Mouse (Mus musculus): Measurements from ENCODE around the gene Plin4. TPM values are rescaled to one million over a fixed set of nuclear protein-coding genes. Genes with fewer than 3 reads are reported as not detected.
"Not testable (repeated sequence)": the region's sequence is repeated elsewhere in the genome, so short reads cannot be mapped to it uniquely, and the experiment has no call there.

Plin4 gene
- polyA plus RNA-seq, 1 experiment from 2014 or later = 0.09 TPM

- Histone ChIP-seq H3K27me3 (no peaks in the 10 kb centered on the region), H3K9ac (replicated peaks) (no peak overlapping the region), H3K27ac (replicated peaks) (no peak overlapping the region), H3K36me3 (peaks cover 85% of the 10 kb centered on the region), H3K9me3 (no peaks in the 10 kb centered on the region), H3K4me1 (peaks cover 5% of the 10 kb centered on the region; the same call in 1 of the 2 replicates), H3K4me3 (no peak overlapping the region), H3K4me2 (replicated peaks) (no peak overlapping the region)
- no peak for ATAC-seq (ENCODE audit: low FRiP score, low read depth)
- WGBS = 97% methylated on average over 14 of the region's 14 CpGs
Measured at GRCm38 (mm10) chr17:56069066-56069465, 40.5 kb downstream of the Plin4 start.

GRCm38 (mm10) chr17:56066451-56066850 lies 43.2 kb downstream of the Plin4 start:
- no peaks in the 10 kb centered on the region for H3K4me1 ChIP-seq
- no peak overlapping the region for H3K27ac ChIP-seq (replicated peaks)
- no peak overlapping the region for H3K4me2 ChIP-seq (replicated peaks)
- no peak overlapping the region for H3K9ac ChIP-seq (replicated peaks)
- no peaks in the 10 kb centered on the region for H3K27me3 ChIP-seq
- no peak overlapping the region for H3K4me3 ChIP-seq
- peaks cover 99% of the 10 kb centered on the region for H3K36me3 ChIP-seq
- ATAC-seq (ENCODE audit: low FRiP score, low read depth) = no peak
- no peaks in the 10 kb centered on the region for H3K9me3 ChIP-seq

DNA sequence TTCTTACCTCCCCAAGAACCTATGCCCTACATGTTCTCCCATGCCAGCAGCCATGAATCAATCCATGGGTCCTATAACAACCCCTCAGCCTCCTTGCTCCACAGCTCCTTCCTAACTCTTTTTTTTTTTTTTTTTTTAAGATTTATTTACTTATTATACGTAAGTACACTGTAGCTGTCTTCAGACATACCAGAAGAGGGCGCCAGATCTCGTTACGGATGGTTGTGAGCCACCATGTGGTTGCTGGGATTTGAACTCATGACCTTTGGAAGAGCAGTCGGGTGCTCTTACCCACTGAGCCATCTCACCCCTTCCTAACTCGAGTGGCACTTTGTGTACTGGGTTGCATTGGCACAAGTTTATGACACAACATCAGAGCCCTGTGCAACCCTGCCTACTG lies 43.9 kb downstream of the Plin4 start:
- not testable (repeated sequence) for H3K27me3 ChIP-seq; H3K4me2 ChIP-seq (replicated peaks); H3K4me1 ChIP-seq; H3K4me3 ChIP-seq; H3K9ac ChIP-seq (replicated peaks); H3K27ac ChIP-seq (replicated peaks); H3K9me3 ChIP-seq; ATAC-seq (ENCODE audit: low FRiP score, low read depth)
- H3K36me3 ChIP-seq = peaks cover 98% of the 10 kb centered on the region
- 86% methylated on average over 6 of the region's 6 CpGs for WGBS

- H3K9me3 ChIP-seq = no peaks in the 10 kb centered on the region
- no peak for ATAC-seq (ENCODE audit: low FRiP score, low read depth)
- no peak overlapping the region for H3K4me3 ChIP-seq
- no peaks in the 10 kb centered on the region for H3K27me3 ChIP-seq
- H3K4me2 ChIP-seq (replicated peaks) = no peak overlapping the region
- no peak overlapping the region for H3K27ac ChIP-seq (replicated peaks)
- no peak overlapping the region for H3K9ac ChIP-seq (replicated peaks)
- H3K4me1 ChIP-seq = no peaks in the 10 kb centered on the region
- 97% methylated on average over 7 of the region's 7 CpGs for WGBS
- H3K36me3 ChIP-seq = peaks cover 97% of the 10 kb centered on the region
Measured at GRCm38 (mm10) chr17:56062081-56062480, 47.5 kb downstream of the Plin4 start.

GRCm38 (mm10) chr17:56057381-56058120 lies 52.1 kb downstream of the Plin4 start:
- Histone ChIP-seq H3K4me2 (replicated peaks) (no peak overlapping the region), H3K9me3 (no peaks in the 10 kb centered on the region), H3K27me3 (no peaks in the 10 kb centered on the region), H3K36me3 (peaks cover 63% of the 10 kb centered on the region), H3K4me1 (no peaks in the 10 kb centered on the region), H3K4me3 (no peak overlapping the region), H3K27ac (replicated peaks) (no peak overlapping the region), H3K9ac (replicated peaks) (no peak overlapping the region)
- ATAC-seq (ENCODE audit: low FRiP score, low read depth) = no peak
- 77% methylated on average over 11 of the region's 11 CpGs for WGBS

DNA sequence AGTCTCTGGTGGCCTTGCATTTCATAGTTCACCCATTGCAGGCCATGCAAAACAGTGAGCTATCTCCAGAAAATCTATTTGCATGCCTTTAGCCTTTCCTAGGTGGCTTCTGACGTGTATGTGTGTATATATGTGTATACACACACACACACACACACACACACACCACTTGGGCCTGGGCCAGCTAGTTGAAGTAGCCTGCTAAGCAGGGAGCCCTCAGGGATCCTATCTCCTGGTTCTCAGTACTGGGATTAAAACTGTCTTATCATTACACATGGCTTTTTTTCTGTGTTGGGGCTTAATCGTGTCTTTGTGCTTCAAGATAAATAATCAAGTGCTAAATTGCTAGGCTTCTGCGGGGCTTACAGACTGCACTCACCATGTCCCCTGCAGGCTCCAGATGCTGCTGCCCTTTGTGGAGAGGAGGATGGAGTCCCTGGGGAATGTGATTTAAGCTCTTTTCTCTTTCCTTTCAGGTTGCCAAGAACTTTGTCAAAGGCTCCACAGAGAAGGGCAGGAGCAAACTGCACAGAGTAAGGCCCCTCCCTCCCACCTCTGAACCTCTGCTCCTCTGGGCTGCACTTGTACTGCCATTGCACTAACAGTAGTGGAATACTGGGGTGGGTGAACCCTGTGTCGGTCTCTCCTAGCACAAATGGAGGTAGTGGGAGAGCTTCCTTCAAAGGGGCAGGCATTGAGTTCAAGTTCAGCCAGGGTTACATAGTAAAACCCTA lies 53.5 kb downstream of the Plin4 start:
- Histone ChIP-seq H3K36me3 (peaks cover 62% of the 10 kb centered on the region), H3K27me3 (no peaks in the 10 kb centered on the region), H3K4me2 (replicated peaks) (no peak overlapping the region), H3K27ac (replicated peaks) (no peak overlapping the region; the same call in 1 of the 2 replicates), H3K9me3 (no peaks in the 10 kb centered on the region), H3K4me3 (no peak overlapping the region), H3K9ac (replicated peaks) (no peak overlapping the region), H3K4me1 (no peaks in the 10 kb centered on the region)
- ATAC-seq (ENCODE audit: low FRiP score, low read depth) = peak; percentile 65
- 66% methylated on average over 4 of the region's 4 CpGs for WGBS

DNA sequence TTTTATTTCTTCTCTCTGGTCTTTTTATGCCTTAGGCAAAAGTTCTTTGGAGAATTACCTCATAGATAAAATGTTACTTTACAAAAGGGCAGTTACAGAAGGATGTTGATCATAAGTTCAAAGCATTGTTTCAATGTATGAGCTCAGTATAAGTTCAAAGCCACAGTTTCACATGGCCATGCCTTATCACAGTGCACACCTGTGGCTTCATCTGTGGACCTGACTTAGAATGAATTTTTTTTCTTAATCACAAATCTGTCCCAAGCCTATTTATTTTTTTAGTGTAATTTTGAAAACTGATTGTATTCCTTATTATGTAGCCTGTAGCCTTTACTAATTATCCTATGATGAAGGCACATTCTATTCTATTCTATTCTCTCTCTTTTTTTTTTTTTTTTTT lies 54.7 kb downstream of the Plin4 start:
- H3K27me3 ChIP-seq = no peaks in the 10 kb centered on the region
- no peaks in the 10 kb centered on the region for H3K9me3 ChIP-seq
- H3K4me2 ChIP-seq (replicated peaks) = no peak overlapping the region
- no peak for ATAC-seq (ENCODE audit: low FRiP score, low read depth)
- peaks cover 59% of the 10 kb centered on the region for H3K36me3 ChIP-seq
- no peaks in the 10 kb centered on the region for H3K4me1 ChIP-seq
- no peak overlapping the region for H3K4me3 ChIP-seq
- H3K27ac ChIP-seq (replicated peaks) = no peak overlapping the region
- no peak overlapping the region for H3K9ac ChIP-seq (replicated peaks)

GRCm38 (mm10) chr17:56051369-56051768 lies 58.2 kb downstream of the Plin4 start:
- Histone ChIP-seq H3K36me3 (peaks cover 56% of the 10 kb centered on the region), H3K27ac (replicated peaks) (no peak overlapping the region), H3K9me3 (no peaks in the 10 kb centered on the region)

More at GRCm38 (mm10) chr17:56051369-56051768, 58.2 kb downstream of the Plin4 start:
- no peaks in the 10 kb centered on the region for H3K27me3 ChIP-seq
- H3K4me2 ChIP-seq (replicated peaks) = no peak overlapping the region
- no peaks in the 10 kb centered on the region for H3K4me1 ChIP-seq
- no peak for ATAC-seq (ENCODE audit: low FRiP score, low read depth)
- H3K4me3 ChIP-seq = no peak overlapping the region
- WGBS = 88% methylated on average over 5 of the region's 5 CpGs
- H3K9ac ChIP-seq (replicated peaks) = no peak overlapping the region

Other genes with a start within 250 kb of the Plin4 start
- gene Zfp119a, start 230.9 kb downstream of the Plin4 start, polyA plus RNA-seq (2016; fragmentation: Nextera tagmentation; extraction: Ambion mirVana) = 12.6 and 13.3 TPM in 2 replicates
- gene Zfp959, start 217.7 kb downstream of the Plin4 start, polyA plus RNA-seq (2016; fragmentation: Nextera tagmentation; extraction: Ambion mirVana) = 15.7 and 16.7 TPM in 2 replicates
- 6.1 and 6.3 TPM in 2 replicates for gene Zfp119b, start 160.3 kb downstream of the Plin4 start, polyA plus RNA-seq (2016; fragmentation: Nextera tagmentation; extraction: Ambion mirVana)
- gene Ebi3, start 157.2 kb downstream of the Plin4 start, polyA plus RNA-seq (2016; fragmentation: Nextera tagmentation; extraction: Ambion mirVana) = 3.2 and 3.8 TPM in 2 replicates
- 28.7 and 29.4 TPM in 2 replicates for gene Yju2, start 150.7 kb downstream of the Plin4 start, polyA plus RNA-seq (2016; fragmentation: Nextera tagmentation; extraction: Ambion mirVana)
- gene Shd, start 139.3 kb downstream of the Plin4 start, polyA plus RNA-seq (2016; fragmentation: Nextera tagmentation; extraction: Ambion mirVana) = 123 and 131 TPM in 2 replicates
- 89.8 and 98.3 TPM in 2 replicates for gene Fsd1, start 123.3 kb downstream of the Plin4 start, polyA plus RNA-seq (2016; fragmentation: Nextera tagmentation; extraction: Ambion mirVana)
- gene Stap2, start 104.2 kb downstream of the Plin4 start, polyA plus RNA-seq (2016; fragmentation: Nextera tagmentation; extraction: Ambion mirVana) = 4.7 and 5.7 TPM in 2 replicates
- gene Mpnd, start 104.1 kb downstream of the Plin4 start, polyA plus RNA-seq (2016; fragmentation: Nextera tagmentation; extraction: Ambion mirVana) = 195 and 205 TPM in 2 replicates
- 131 and 138 TPM in 2 replicates for gene Sh3gl1, start 73.2 kb downstream of the Plin4 start, polyA plus RNA-seq (2016; fragmentation: Nextera tagmentation; extraction: Ambion mirVana)
- 32.5 and 34.5 TPM in 2 replicates for gene Chaf1a, start 69.4 kb downstream of the Plin4 start, polyA plus RNA-seq (2016; fragmentation: Nextera tagmentation; extraction: Ambion mirVana)
- 54.9 and 58.1 TPM in 2 replicates for gene Ubxn6, start 34.8 kb downstream of the Plin4 start, polyA plus RNA-seq (2016; fragmentation: Nextera tagmentation; extraction: Ambion mirVana)
- 179 and 184 TPM in 2 replicates for gene Hdgfl2, start 30.2 kb downstream of the Plin4 start, polyA plus RNA-seq (2016; fragmentation: Nextera tagmentation; extraction: Ambion mirVana)
- 0.14 and 0.34 TPM in 2 replicates for gene Plin5, start 7.8 kb upstream of the Plin4 start, polyA plus RNA-seq (2016; fragmentation: Nextera tagmentation; extraction: Ambion mirVana)
- gene Lrg1, start 12.2 kb upstream of the Plin4 start, polyA plus RNA-seq (2016; fragmentation: Nextera tagmentation; extraction: Ambion mirVana) = 0.29 TPM in 1 of 2 replicates, not detected in the other
- gene Sema6b, start 30.5 kb upstream of the Plin4 start, polyA plus RNA-seq (2016; fragmentation: Nextera tagmentation; extraction: Ambion mirVana) = 6.5 and 7.9 TPM in 2 replicates
- 8.0 and 8.2 TPM in 2 replicates for gene Tnfaip8l1, start 52.7 kb upstream of the Plin4 start, polyA plus RNA-seq (2016; fragmentation: Nextera tagmentation; extraction: Ambion mirVana)
- 56.8 and 61.6 TPM in 2 replicates for gene Mydgf, start 74.1 kb upstream of the Plin4 start, polyA plus RNA-seq (2016; fragmentation: Nextera tagmentation; extraction: Ambion mirVana)
- gene Dpp9, start 109.1 kb upstream of the Plin4 start, polyA plus RNA-seq (2016; fragmentation: Nextera tagmentation; extraction: Ambion mirVana) = 41.0 and 43.9 TPM in 2 replicates
- 17.9 and 18.6 TPM in 2 replicates for gene Fem1a, start 147.0 kb upstream of the Plin4 start, polyA plus RNA-seq (2016; fragmentation: Nextera tagmentation; extraction: Ambion mirVana)
- 1.7 TPM in 2 replicates for gene Ticam1, start 167.0 kb upstream of the Plin4 start, polyA plus RNA-seq (2016; fragmentation: Nextera tagmentation; extraction: Ambion mirVana)
- 28.9 and 29.0 TPM in 2 replicates for gene Plin3, start 183.1 kb upstream of the Plin4 start, polyA plus RNA-seq (2016; fragmentation: Nextera tagmentation; extraction: Ambion mirVana)
- gene Arrdc5, start 190.5 kb upstream of the Plin4 start, polyA plus RNA-seq (2016; fragmentation: Nextera tagmentation; extraction: Ambion mirVana) = not detected in 2 replicates
- gene Uhrf1, start 193.5 kb upstream of the Plin4 start, polyA plus RNA-seq (2016; fragmentation: Nextera tagmentation; extraction: Ambion mirVana) = 161 and 166 TPM in 2 replicates
- 75.1 and 80.4 TPM in 2 replicates for gene Kdm4b, start 216.3 kb upstream of the Plin4 start, polyA plus RNA-seq (2016; fragmentation: Nextera tagmentation; extraction: Ambion mirVana)